Mouse (Mus musculus) cerebellum, adult (tissue): ENCODE results near the gene Ace3.
"Not testable (repeated sequence)": the region's sequence is repeated elsewhere in the genome, so short reads cannot be mapped to it uniquely, and the experiment has no call there.

Experiments used
- ATAC-seq: cut with Nextera tagmentation; 2 replicates; pipeline ENCODE4 v1.9.2; 2017; ENCODE audit warnings: mild to moderate bottlenecking, moderate library complexity, mixed read lengths; ENCODE audit not compliant: insufficient number of reproducible peaks, low FRiP score, low TSS enrichment

Ace3 gene

DNA sequence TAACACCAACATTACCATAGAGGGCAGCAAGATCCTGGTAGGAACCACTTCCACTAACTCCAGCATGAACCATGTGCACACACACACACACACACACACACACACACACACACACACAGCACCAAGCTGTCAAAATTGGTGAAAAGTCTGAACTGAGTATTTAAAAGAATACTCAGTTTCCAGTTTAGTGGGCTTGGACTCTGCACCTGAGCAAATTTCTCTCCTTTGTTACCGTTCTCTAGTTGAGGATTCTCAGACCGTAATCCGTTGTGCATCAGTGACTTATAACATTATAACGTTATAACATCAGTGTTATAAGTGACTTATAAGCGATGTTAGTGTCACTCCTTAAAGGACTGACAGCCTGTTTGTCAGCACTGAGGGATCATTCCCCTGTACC is 18.8 kb upstream of the Ace3 start:
- ATAC-seq: no peak

GRCm38 (mm10) chr11:105978232-105978631 is 16.2 kb upstream of the Ace3 start:
- ATAC-seq: peak; percentile 59; the same call in 1 of the 2 replicates

DNA sequence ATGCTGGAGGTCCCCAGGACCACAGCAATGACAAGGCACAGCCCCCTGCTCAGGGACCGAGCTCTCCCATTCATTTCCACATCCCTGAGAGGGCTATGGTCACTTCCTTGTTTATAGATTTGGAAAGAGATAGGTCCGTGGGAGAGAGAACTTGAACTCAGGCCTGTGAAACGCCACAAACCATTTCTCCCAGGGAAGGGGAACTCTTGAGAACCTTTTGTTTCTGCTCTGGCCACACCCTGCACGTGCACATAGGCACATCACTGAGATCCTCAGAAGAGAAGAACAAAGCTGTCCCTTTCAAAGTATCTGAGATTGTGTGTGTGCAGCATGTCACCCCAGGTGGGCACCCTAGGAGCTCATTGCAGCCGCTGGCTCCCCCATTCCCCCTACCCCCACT is 15.8 kb upstream of the Ace3 start:
- no peak for ATAC-seq

DNA sequence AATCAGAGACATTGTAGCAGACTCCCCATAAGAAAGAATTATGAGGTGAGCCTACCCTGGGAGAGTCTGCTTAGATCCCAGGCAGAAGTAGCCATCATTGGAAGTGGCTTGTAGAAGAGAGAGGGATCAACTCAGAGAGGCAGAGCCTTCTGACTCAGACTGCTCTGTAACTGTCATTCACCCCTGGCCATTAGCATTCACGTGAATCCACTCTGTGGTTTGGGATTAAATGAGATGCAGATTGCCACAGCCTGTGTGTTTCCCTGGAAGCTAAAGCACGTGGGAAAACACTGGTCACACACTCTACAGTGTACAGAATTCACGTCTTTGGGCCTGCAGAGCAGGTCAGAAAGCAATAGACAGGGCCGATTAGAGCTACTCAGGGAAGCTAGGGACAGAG is 10.0 kb upstream of the Ace3 start:
- ATAC-seq: no peak

GRCm38 (mm10) chr11:105987446-105987845 is 7.0 kb upstream of the Ace3 start:
- no peak for ATAC-seq

DNA sequence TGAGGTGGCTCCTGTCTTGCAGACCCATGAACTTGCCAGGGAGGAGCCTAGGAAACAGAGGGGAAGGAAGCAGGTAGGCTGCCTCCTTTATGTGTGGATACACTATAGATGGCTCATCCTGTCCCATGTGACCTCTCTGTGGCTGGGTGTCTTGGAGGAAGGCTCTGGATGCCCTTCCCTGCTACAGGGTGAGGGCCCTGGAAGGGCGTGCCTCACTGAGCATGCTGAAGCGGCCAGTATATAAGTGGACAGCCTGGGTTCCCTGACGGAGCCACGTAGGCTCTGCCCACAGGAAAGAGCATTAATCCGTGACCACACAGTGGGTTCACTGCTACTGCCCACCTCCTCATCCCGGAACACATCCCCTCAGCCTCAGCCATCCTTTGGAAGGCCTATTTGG is 5.0 kb upstream of the Ace3 start:
- ATAC-seq: no peak

GRCm38 (mm10) chr11:105990231-105990630 is 4.2 kb upstream of the Ace3 start:
- ATAC-seq: no peak

GRCm38 (mm10) chr11:106000062-106000461 is 5.6 kb downstream of the Ace3 start:
- no peak for ATAC-seq

DNA sequence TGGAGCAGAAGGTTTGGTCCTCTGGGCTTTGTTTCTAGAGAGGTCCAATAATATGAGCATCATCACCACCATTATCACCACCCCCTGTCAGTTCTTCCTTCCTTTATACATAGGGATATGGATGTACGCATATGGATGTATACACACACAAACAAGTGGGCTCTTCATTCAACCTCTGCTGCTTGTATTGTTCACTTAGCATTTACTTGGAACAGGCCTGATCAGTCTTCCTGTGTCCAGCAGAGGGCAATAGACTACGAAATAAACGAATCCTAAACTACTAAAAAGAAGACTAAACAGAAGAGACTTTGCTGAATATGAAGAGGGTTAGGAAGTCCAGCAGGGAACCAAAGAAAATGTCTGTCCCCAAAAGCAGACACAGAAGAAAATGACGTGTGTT is 7.2 kb downstream of the Ace3 start:
- ATAC-seq: no peak

DNA sequence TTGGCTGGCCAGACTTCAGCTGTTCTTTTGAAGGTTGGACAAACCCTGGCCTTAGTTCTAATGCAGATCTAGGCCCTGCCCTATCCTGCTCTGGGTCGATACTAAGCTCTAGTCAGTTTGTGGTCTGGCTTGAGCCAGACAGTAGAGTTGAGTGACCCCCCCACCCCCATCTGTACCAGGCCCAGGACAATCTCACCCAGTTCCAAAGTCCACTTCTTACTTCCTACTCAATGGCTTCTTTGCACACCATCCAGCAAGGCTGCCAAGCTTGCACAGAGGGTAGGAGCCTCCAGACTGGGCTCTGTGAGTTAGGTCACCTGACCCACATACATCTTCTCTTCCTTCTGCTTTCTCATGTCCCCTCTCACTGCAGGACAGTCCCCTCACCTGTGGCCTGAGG is 10.1 kb downstream of the Ace3 start:
- no peak for ATAC-seq

GRCm38 (mm10) chr11:106005970-106006369 is 11.5 kb downstream of the Ace3 start:
- ATAC-seq: no peak

DNA sequence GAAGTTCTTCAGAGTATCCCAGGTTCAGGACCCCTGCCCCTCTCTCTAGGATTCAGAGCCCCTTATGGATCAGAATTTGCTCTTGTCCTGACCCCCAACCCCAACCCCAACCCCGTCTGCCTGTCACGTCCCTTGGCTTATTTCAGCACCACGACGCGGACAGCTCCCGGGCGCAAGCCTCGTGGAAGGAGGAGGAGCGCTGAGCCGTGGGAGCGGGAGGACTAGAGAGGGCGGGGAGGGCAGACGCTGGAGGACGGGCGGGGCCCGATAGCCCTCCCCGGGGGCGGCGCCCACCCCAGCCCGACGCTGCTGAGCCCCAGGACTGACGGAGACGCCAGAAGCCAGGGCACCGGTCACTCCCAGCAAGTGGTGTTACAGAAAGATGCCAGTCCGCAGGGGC is 13.3 kb downstream of the Ace3 start, which contains the start of gene Kcnh6:
Gene Kcnh6 (plus strand): TSS at position 304 of the 400 bp plus-strand sequence.
- no peak for ATAC-seq

DNA sequence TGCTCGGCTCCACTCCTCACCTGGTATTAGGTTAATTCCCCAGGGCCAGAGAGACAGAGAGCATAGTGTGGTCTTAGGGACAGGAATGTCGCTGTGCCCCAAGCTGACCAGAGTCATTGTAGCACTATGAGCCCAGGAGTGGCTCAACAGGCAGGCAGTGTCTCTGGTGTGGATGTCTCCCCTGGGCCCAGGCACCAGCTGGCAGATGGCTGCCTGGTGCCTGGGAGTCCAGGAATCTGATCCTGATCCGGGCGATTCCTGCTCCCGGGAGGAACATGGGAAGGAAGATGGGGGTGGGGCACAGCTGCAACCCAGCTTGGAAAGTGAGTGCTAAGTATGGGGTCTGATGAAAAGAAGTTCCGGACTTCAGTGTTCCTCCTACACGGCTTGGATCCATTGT is 18.2 kb downstream of the Ace3 start:
- ATAC-seq: no peak

DNA sequence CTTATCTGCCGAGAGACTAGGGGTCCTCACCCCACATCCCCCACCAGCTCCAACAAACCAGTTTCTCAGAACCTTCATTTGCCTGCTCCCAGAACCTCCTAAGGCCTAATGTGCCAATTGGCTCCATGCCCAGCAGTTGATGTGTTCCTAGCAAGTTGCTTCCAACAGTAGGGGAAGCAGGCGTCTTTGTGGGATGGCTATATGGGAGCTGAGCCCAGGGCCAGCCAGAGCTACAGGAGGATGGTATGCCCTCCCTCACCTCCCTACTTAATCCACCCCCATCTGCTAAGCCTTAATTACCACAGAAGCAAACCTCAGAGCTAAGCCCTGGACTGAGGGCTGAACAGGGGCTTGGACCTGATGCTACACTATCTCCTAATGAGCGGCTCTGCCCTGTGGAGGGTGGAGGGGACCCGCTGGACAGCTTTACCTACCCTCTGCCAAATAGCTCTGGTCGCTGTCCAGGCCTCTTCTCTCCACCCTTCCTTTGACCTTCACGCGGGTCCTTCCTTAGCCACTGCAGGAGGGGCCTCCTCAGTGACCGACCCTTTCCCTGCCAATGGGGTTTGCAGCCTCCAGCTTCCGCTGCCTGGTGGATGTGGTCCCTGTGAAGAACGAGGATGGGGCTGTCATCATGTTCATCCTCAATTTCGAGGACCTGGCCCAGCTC is 19.2 kb downstream of the Ace3 start:
- ATAC-seq: no peak

DNA sequence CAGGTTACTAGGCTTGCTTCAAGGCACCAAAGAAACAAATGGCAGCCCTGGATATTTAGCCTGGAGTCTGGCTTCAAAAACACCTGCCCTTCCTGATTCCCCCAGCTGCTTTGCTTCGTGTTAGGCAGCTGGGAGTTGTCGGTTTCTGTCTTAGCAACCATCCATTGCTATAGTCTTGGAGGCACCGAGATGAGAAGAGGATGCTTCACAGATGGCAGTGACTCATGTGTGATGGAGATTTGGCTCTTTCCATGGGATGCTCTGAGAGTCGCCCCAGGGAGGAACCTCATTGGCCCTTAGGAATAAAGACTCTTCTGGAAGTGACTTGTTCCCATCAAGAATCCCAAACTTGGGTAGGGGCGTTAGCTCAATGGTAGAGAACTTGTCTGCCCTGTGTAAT is 22.0 kb downstream of the Ace3 start:
- ATAC-seq: no peak

GRCm38 (mm10) chr11:106020051-106020763 is 25.7 kb downstream of the Ace3 start:
- peak; percentile 40; the same call in 1 of the 2 replicates for ATAC-seq

DNA sequence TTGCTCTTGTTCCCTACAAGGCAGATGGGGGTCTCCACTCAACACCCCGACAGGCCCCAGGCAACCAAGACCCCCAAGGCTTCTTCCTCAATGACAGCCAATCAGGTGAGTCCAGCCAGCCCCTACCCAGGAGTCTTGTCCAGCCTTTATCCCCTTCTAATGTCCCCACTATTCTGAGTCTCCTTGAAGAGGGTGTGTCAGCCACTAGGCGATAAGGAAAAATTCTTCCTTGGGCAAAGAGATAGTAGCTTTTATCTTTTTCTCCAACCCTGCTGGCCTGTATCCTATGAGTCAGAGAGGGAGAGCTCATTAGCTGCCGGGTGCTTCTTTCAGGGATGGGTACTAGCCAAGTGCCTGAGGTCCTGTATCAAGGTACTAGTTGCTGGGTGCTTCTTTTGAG is 31.3 kb downstream of the Ace3 start:
- no peak for ATAC-seq

- ATAC-seq: no peak; the same call in 1 of the 2 replicates
Observed at GRCm38 (mm10) chr11:106026465-106027151, 32.1 kb downstream of the Ace3 start.

GRCm38 (mm10) chr11:106027607-106028006 is 33.1 kb downstream of the Ace3 start:
- no peak for ATAC-seq

GRCm38 (mm10) chr11:106032074-106032473 is 37.6 kb downstream of the Ace3 start:
- not testable (repeated sequence) for ATAC-seq

- ATAC-seq: no peak
Observed at GRCm38 (mm10) chr11:106033491-106033919, 39.0 kb downstream of the Ace3 start.
